Mouse (Mus musculus) cortical plate, adult 2 months (tissue): Measurements from ENCODE around the gene Zfp451.
A peak's percentile ranks its signal among the peaks of the same experiment; 100 is the strongest.

Experiments used
- CTCF ChIP-seq: fragments of 200-500 bp; IDR thresholded peaks from 2 replicates; pipeline ENCODE4 v1.5.1; 2011; ENCODE audit warnings: mild to moderate bottlenecking, control low read depth, low read length; ENCODE audit not compliant: insufficient read depth; ENCODE audit errors: extremely low read depth
- POLR2A ChIP-seq: fragments of 200-500 bp; IDR thresholded peaks from 2 replicates; pipeline ENCODE4 v1.6.1; 2011; ENCODE audit warnings: mild to moderate bottlenecking, low read length, control low read depth; ENCODE audit not compliant: insufficient read depth; ENCODE audit errors: extremely low read depth

DNA sequence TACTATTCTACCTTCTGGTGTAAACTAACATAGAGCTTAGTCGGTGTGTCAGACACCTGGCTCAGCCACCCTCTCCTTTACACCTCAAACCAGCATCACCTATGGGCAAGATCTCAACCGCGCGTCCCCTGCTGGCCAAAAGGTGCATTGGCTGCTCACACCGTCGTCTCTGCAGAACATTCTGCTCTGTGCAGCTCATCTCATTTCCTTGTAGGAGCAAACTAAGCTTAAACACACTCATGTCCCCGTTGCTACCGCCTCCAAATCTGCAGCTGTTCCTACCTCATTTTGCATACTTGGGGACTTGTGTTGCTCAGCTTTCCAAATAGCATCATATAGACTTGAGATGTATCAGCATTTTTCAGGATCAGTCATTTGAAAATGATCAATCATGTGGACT, 71.5 kb downstream of the Zfp451 start:
- TF ChIP-seq POLR2A (no peak), CTCF (peak; percentile 73)
